Mouse (Mus musculus) heart, postnatal 0 days (tissue): ENCODE results near the gene Susd1. TPM values are rescaled to one million over a fixed set of nuclear protein-coding genes. Genes with fewer than 3 reads are reported as not detected.

Source experiments
- ATAC-seq: fragments of 200-750 bp; cut with Nextera tagmentation; 2 replicates; pipeline ENCODE4 v1.8.0; 2017; ENCODE audit warnings: low read depth, moderate number of reproducible peaks, moderate library complexity; ENCODE audit not compliant: insufficient read depth
- DNase-seq: peaks from one replicate; pipeline ENCODE4 v3.0.0-alpha.2; 2016; ENCODE audit warnings: low spot score
- H3K27ac ChIP-seq: fragments of 300-500 bp; sonication (generic); 2 replicates; pipeline ENCODE4 v1.5.1; 2014; ENCODE audit warnings: low read depth, mild to moderate bottlenecking
- H3K27me3 ChIP-seq: fragments of 300-500 bp; sonication (generic); 2 replicates; pipeline ENCODE4 v1.6.1; 2014; ENCODE audit warnings: low read length, mixed read lengths; ENCODE audit not compliant: control insufficient read depth, insufficient read depth
- H3K36me3 ChIP-seq: fragments of 300-500 bp; sonication (generic); replicated peaks from 2 replicates; pipeline ENCODE4 v1.6.1; 2014; ENCODE audit warnings: low read length, mixed read lengths; ENCODE audit not compliant: control insufficient read depth, insufficient read depth
- H3K4me1 ChIP-seq: fragments of 300-500 bp; sonication (generic); 2 replicates; pipeline ENCODE4 v1.6.1; 2014; ENCODE audit warnings: antibody characterized with exemption; ENCODE audit not compliant: control insufficient read depth, insufficient read depth
- H3K4me2 ChIP-seq: fragments of 300-500 bp; sonication (generic); 2 replicates; pipeline ENCODE4 v1.6.1; 2014; ENCODE audit warnings: low read depth, mild to moderate bottlenecking, low read length, moderate library complexity
- H3K4me3 ChIP-seq: fragments of 300-500 bp; sonication (generic); 2 replicates; pipeline ENCODE4 v1.5.1; 2014; ENCODE audit warnings: low read depth, low read length
- H3K9ac ChIP-seq: fragments of 300-500 bp; sonication (generic); replicated peaks from 2 replicates; pipeline ENCODE4 v1.6.1; 2014; ENCODE audit warnings: low read depth, low read length, mixed read lengths
- H3K9me3 ChIP-seq: fragments of 300-500 bp; sonication (generic); replicated peaks from 2 replicates; pipeline ENCODE4 v1.6.1; 2016; ENCODE audit warnings: low read length; ENCODE audit not compliant: control insufficient read depth
- CTCF ChIP-seq: IDR thresholded peaks from 2 replicates; pipeline ENCODE4 v1.5.1; 2016; ENCODE audit warnings: antibody characterized with exemption, control low read depth, low read depth
- EP300 ChIP-seq: IDR thresholded peaks from 2 replicates; pipeline ENCODE4 v1.6.1; 2016; ENCODE audit warnings: antibody characterized with exemption, low read depth
- WGBS: fragments of 180-500 bp; shearing (Covaris S2); extraction: QIAGEN DNeasy Blood & Tissue Kit; methylation state at CpG from one replicate; pipeline ENCODE4 v1.1.7; 2014; 5-methylcytosine and 5-hydroxymethylcytosine counted together
- polyA plus RNA-seq: library from polyadenylated mRNA; unstranded; fragments of >200 nt; fragmentation: Nextera tagmentation; extraction: Ambion mirVana; gene quantifications from 2 replicates; pipeline ENCODE4 v1.2.1, GENCODE M21; 2015
- total RNA-seq: library from RNA; depleted of rRNA; stranded (reverse); fragments of >200 nt; gene quantifications from 2 replicates; pipeline ENCODE4 v1.2.3, GENCODE M21; 2014; ENCODE audit warnings: low replicate concordance; rRNA removed

Gene Susd1
- total RNA-seq (2.9 and 6.2 TPM in 2 replicates), polyA plus RNA-seq (1.9 and 2.1 TPM in 2 replicates)

DNA sequence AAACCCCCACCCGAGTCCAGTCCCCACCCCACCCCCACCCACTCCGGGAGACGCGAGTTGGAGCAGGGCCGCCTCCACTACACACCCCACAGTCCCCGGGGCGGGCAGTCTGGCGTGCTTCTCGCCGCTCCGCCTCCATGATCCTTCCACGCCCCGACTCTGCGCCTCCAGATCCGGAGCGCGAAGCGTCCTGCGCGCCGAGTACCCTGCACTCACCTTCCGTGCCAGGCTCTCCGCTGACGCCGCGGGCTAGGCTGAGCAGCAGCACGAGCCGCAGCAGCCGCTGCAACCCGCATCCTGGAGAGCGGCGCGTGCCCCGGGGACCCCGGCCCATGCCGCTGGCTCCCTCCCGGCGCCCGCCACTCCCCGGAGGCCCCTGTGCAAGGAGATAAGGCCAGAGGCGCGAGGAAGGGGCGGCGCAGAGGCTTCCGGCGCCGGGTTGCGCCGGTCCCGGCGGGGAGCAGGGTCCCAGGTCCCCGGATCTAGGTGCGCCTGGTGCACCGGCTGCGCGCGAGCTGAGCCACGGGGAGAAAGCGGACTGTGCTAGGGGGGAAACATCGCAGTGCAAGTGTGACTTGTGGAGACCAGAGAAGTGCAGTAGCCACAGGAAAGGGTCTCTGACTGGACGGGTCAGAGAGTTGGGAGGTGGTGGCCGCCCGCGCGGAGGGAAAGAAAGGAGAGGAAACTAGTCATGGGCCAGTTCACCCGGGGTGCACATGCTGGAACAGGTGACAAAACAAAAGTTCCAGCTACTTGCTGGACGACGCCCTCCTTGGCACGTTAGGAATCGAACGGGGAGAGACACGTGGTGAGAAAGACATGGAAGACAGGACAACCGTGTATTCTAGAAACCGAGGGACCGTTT is at the start of gene Susd1:
TSS of gene Susd1 (minus strand) at position 644 of the 865 bp plus-strand sequence.
- Histone ChIP-seq H3K36me3 (no peaks in the 10 kb centered on the region), H3K27ac (no peak within 1 kb of the TSS), H3K27me3 (no peaks in the 10 kb centered on the region), H3K9me3 (no peaks in the 10 kb centered on the region), H3K9ac (peak within 1 kb of the TSS; percentile 42), H3K4me3 (peak within 1 kb of the TSS; percentile 62), H3K4me1 (peaks cover 13% of the 10 kb centered on the region; the same call in 1 of the 2 replicates), H3K4me2 (peak within 1 kb of the TSS; percentile 95)
- ATAC-seq (peak; percentile 72), DNase-seq (peak; percentile 39)
- under 1% methylated on average over 73 of the region's 75 CpGs for WGBS
- TF ChIP-seq EP300 (no peak), CTCF (no peak)

- Histone ChIP-seq H3K36me3 (0 out of 2 replicates have a peak, but pooled peaks cover 2% of the 10 kb centered on the region), H3K27me3 (no peaks in the 10 kb centered on the region), H3K9ac (no peak overlapping the region), H3K4me1 (peaks cover 7% of the 10 kb centered on the region), H3K9me3 (no peaks in the 10 kb centered on the region), H3K4me3 (no peak overlapping the region), H3K27ac (no peak overlapping the region), H3K4me2 (no peak overlapping the region)
- TF ChIP-seq CTCF (no peak), EP300 (no peak)
- ATAC-seq (no peak), DNase-seq (no peak)
Measured at GRCm38 (mm10) chr4:59471306-59471705, 32.9 kb upstream of the Susd1 start.

- H3K27me3 ChIP-seq = no peaks in the 10 kb centered on the region
- H3K4me2 ChIP-seq = no peak overlapping the region
- H3K27ac ChIP-seq = no peak overlapping the region
- 69% methylated on average over 2 of the region's 2 CpGs for WGBS
- H3K4me3 ChIP-seq = no peak overlapping the region
- TF ChIP-seq EP300 (no peak), CTCF (no peak)
- H3K36me3 ChIP-seq = no peaks in the 10 kb centered on the region
- no peaks in the 10 kb centered on the region for H3K9me3 ChIP-seq
- peaks cover 9% of the 10 kb centered on the region; the same call in 1 of the 2 replicates for H3K4me1 ChIP-seq
- DNase-seq (no peak), ATAC-seq (no peak)
- no peak overlapping the region for H3K9ac ChIP-seq
Measured at GRCm38 (mm10) chr4:59465449-59465848, 27.0 kb upstream of the Susd1 start.

- WGBS = 48% methylated on average over 6 of the region's 6 CpGs
- Histone ChIP-seq H3K36me3 (no peaks in the 10 kb centered on the region), H3K9me3 (no peaks in the 10 kb centered on the region), H3K4me2 (no peak overlapping the region), H3K4me3 (no peak overlapping the region), H3K27me3 (no peaks in the 10 kb centered on the region), H3K9ac (no peak overlapping the region), H3K27ac (no peak overlapping the region), H3K4me1 (peaks cover 9% of the 10 kb centered on the region; the same call in 1 of the 2 replicates)
- no peak for TF ChIP-seq EP300
- no peak for TF ChIP-seq CTCF
- DNase-seq = no peak
- ATAC-seq = no peak
Measured at GRCm38 (mm10) chr4:59464661-59465060, 26.2 kb upstream of the Susd1 start.

DNA sequence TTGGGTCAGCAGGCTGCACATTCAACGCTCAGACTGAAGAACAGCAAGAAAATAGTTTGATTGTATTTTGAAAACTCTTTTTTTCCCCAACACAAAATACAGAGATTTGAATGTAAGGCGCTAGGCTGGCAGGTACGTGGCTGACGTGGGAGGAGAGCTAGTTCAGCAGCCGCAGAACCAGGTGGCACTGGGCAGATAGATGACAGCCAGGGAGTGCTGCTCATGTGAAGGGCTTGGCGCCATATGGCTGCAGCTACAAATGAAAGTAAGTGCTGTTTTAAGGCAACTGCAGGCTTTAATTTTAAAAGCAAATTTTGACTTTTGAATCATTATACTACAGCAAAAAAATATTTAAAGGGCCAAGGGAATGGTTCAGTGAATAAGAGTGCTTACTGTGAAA is 24.1 kb upstream of the Susd1 start:
- Histone ChIP-seq H3K9me3 (no peaks in the 10 kb centered on the region), H3K4me3 (no peak overlapping the region), H3K4me2 (no peak overlapping the region), H3K27me3 (no peaks in the 10 kb centered on the region), H3K4me1 (peaks cover 9% of the 10 kb centered on the region; the same call in 1 of the 2 replicates), H3K36me3 (no peaks in the 10 kb centered on the region), H3K27ac (no peak overlapping the region), H3K9ac (no peak overlapping the region)
- TF ChIP-seq CTCF (no peak), EP300 (no peak)
- DNase-seq = no peak
- 80% methylated on average over 6 of the region's 6 CpGs for WGBS
- ATAC-seq = no peak
